Mouse (Mus musculus) myocyte (in vitro differentiated cells): ENCODE results near the gene Arl15. TPM values are rescaled to one million over a fixed set of nuclear protein-coding genes. Genes with fewer than 3 reads are reported as not detected.

Experiments used
- H3K27me3 ChIP-seq: one replicate; pipeline ENCODE4 v1.6.1; 2011; ENCODE audit not compliant: control insufficient read depth, insufficient read depth, insufficient read length
- H3K36me3 ChIP-seq: one replicate; pipeline ENCODE4 v1.6.1; 2011; ENCODE audit not compliant: control insufficient read depth, insufficient read depth
- H3K4me2 ChIP-seq: one replicate; pipeline ENCODE4 v1.6.1; 2011; ENCODE audit warnings: low read depth, control low read depth
- H3K4me3 ChIP-seq: one replicate; pipeline ENCODE4 v1.5.1; 2011; ENCODE audit warnings: mild to moderate bottlenecking, control low read depth, moderate library complexity
- H3K79me2 ChIP-seq: one replicate; pipeline ENCODE4 v1.6.1; 2011; ENCODE audit not compliant: control insufficient read depth, insufficient read depth
- H3ac ChIP-seq: one replicate; pipeline ENCODE4 v1.6.1; 2011; ENCODE audit not compliant: control insufficient read depth, insufficient read length
- CEBPB ChIP-seq: IDR thresholded peaks from 2 replicates; pipeline ENCODE4 v1.6.1; 2011; ENCODE audit warnings: mild to moderate bottlenecking, moderate library complexity; ENCODE audit not compliant: poor library complexity, insufficient read depth, severe bottlenecking
- E2F4 ChIP-seq: IDR thresholded peaks from one replicate; pipeline ENCODE4 v1.6.1; 2011; ENCODE audit warnings: mild to moderate bottlenecking, control low read depth, moderate library complexity; ENCODE audit not compliant: insufficient read depth
- MAX ChIP-seq: IDR thresholded peaks from one replicate; pipeline ENCODE4 v1.6.1; 2011; ENCODE audit warnings: low read depth, mild to moderate bottlenecking, control low read depth
- MYOD1 ChIP-seq, 3 experiments: IDR thresholded peaks; one replicate each; pipeline ENCODE4 v1.6.1; 2011; ENCODE audit warnings: control low read depth in 2 of 3, low read depth in 2 of 3, mild to moderate bottlenecking in 2 of 3, moderate library complexity in 1 of 3; ENCODE audit not compliant: insufficient read length in 2 of 3, control insufficient read depth in 1 of 3
- MYOG ChIP-seq, 3 experiments: IDR thresholded peaks; one replicate each; pipeline ENCODE4 v1.6.1; 2011; ENCODE audit warnings: control low read depth in 2 of 3, low read depth in 2 of 3, mild to moderate bottlenecking in 2 of 3; ENCODE audit not compliant: insufficient read length in 2 of 3, control insufficient read depth in 1 of 3, insufficient read depth in 1 of 3
- POLR2A ChIP-seq: IDR thresholded peaks from one replicate; pipeline ENCODE4 v1.6.1; 2011; ENCODE audit warnings: low read depth, mild to moderate bottlenecking, control low read depth, moderate library complexity; ENCODE audit not compliant: insufficient read length
- POLR2AphosphoS2 ChIP-seq: IDR thresholded peaks from one replicate; pipeline ENCODE4 v1.6.1; 2011; ENCODE audit warnings: low read depth, control low read depth; ENCODE audit not compliant: insufficient read length
- REST ChIP-seq: IDR thresholded peaks from one replicate; pipeline ENCODE4 v1.6.1; 2011; ENCODE audit warnings: mild to moderate bottlenecking, control low read depth, moderate library complexity; ENCODE audit not compliant: insufficient read depth, insufficient read length
- SRF ChIP-seq: IDR thresholded peaks from one replicate; pipeline ENCODE4 v1.6.1; 2011; ENCODE audit warnings: low read depth; ENCODE audit not compliant: control insufficient read depth, insufficient read length
- TCF12 ChIP-seq: IDR thresholded peaks from one replicate; pipeline ENCODE4 v1.6.1; 2011; ENCODE audit warnings: mild to moderate bottlenecking, control low read depth; ENCODE audit not compliant: poor library complexity, insufficient read depth, severe bottlenecking
- TCF3 ChIP-seq: IDR thresholded peaks from one replicate; pipeline ENCODE4 v1.6.1; 2011; ENCODE audit warnings: low read depth, control low read depth; ENCODE audit not compliant: insufficient read length
- USF1 ChIP-seq: IDR thresholded peaks from one replicate; pipeline ENCODE4 v1.6.1; 2011; ENCODE audit warnings: low read depth, mild to moderate bottlenecking, control low read depth, moderate library complexity
- polyA plus RNA-seq: library from polyadenylated mRNA; unstranded; fragments of >200 nt; fragmentation: generic; extraction: Trizol; gene quantifications from one replicate; pipeline ENCODE4 v1.2.1, GENCODE M21; 2012; ENCODE audit warnings: missing spikeins

Gene Arl15
- polyA plus RNA-seq, 1 experiment, result 11.1 TPM

- Histone ChIP-seq H3ac (no peak overlapping the region), H3K27me3 (no peaks in the 10 kb centered on the region), H3K4me3 (no peak overlapping the region), H3K36me3 (no peaks in the 10 kb centered on the region), H3K4me2 (no peak overlapping the region), H3K79me2 (no peaks in the 10 kb centered on the region)
- TF ChIP-seq POLR2AphosphoS2 (no peak), TCF12 (no peak), MAX (no peak), CEBPB (no peak), REST (no peak), USF1 (no peak), E2F4 (no peak), POLR2A (no peak), TCF3 (no peak), MYOG (IDR thresholded peaks at IDR 0.05; ENCODE audit: control insufficient read depth in 1 of 3, insufficient read depth in 1 of 3, insufficient read length in 2 of 3, low read depth in 2 of 3) (no peak), MYOD1 (IDR thresholded peaks at IDR 0.05; ENCODE audit: control insufficient read depth in 1 of 3, insufficient read length in 2 of 3, low read depth in 2 of 3) (no peak), SRF (no peak)
Observed at GRCm38 (mm10) chr13:114071439-114071838, 277.1 kb downstream of the Arl15 start.

GRCm38 (mm10) chr13:114074471-114074870, 280.2 kb downstream of the Arl15 start:
- Histone ChIP-seq H3K79me2 (no peaks in the 10 kb centered on the region), H3K36me3 (no peaks in the 10 kb centered on the region), H3ac (no peak overlapping the region), H3K4me3 (no peak overlapping the region), H3K4me2 (no peak overlapping the region), H3K27me3 (no peaks in the 10 kb centered on the region)
- no peak for TF ChIP-seq MYOG (IDR thresholded peaks at IDR 0.05; ENCODE audit: control insufficient read depth in 1 of 3, insufficient read depth in 1 of 3, insufficient read length in 2 of 3, low read depth in 2 of 3)
- no peak for TF ChIP-seq POLR2A
- TF ChIP-seq CEBPB, result no peak
- no peak for TF ChIP-seq MAX
- TF ChIP-seq E2F4, result no peak
- TF ChIP-seq SRF, result no peak
- no peak for TF ChIP-seq TCF3
- TF ChIP-seq USF1, result no peak
- TF ChIP-seq POLR2AphosphoS2, result no peak
- no peak for TF ChIP-seq MYOD1 (IDR thresholded peaks at IDR 0.05; ENCODE audit: control insufficient read depth in 1 of 3, insufficient read length in 2 of 3, low read depth in 2 of 3)

- H3ac ChIP-seq, result no peak overlapping the region
- no peak overlapping the region for H3K4me2 ChIP-seq
- no peaks in the 10 kb centered on the region for H3K27me3 ChIP-seq
- H3K4me3 ChIP-seq, result no peak overlapping the region
- no peak for TF ChIP-seq MAX
- no peaks in the 10 kb centered on the region for H3K79me2 ChIP-seq
- no peaks in the 10 kb centered on the region for H3K36me3 ChIP-seq
Observed at GRCm38 (mm10) chr13:114075724-114076384, 281.5 kb downstream of the Arl15 start.

GRCm38 (mm10) chr13:114077181-114077580, 282.9 kb downstream of the Arl15 start:
- TF ChIP-seq MYOG (IDR thresholded peaks at IDR 0.05; ENCODE audit: control insufficient read depth in 1 of 3, insufficient read depth in 1 of 3, insufficient read length in 2 of 3, low read depth in 2 of 3) (no peak), REST (no peak), POLR2A (no peak), POLR2AphosphoS2 (no peak), MYOD1 (IDR thresholded peaks at IDR 0.05; ENCODE audit: control insufficient read depth in 1 of 3, insufficient read length in 2 of 3, low read depth in 2 of 3) (no peak), SRF (no peak), E2F4 (no peak)
- H3K79me2 ChIP-seq, result no peaks in the 10 kb centered on the region

GRCm38 (mm10) chr13:114077584-114078270, 283.4 kb downstream of the Arl15 start:
- H3K36me3 ChIP-seq, result no peaks in the 10 kb centered on the region
- no peaks in the 10 kb centered on the region for H3K79me2 ChIP-seq
- H3ac ChIP-seq, result no peak overlapping the region
- no peak overlapping the region for H3K4me3 ChIP-seq
- no peak for TF ChIP-seq TCF3
- TF ChIP-seq TCF12, result no peak
- TF ChIP-seq POLR2AphosphoS2, result no peak
- no peak for TF ChIP-seq USF1
- no peak for TF ChIP-seq MAX
- TF ChIP-seq POLR2A, result no peak
- TF ChIP-seq E2F4, result no peak
- no peak for TF ChIP-seq MYOD1 (IDR thresholded peaks at IDR 0.05; ENCODE audit: control insufficient read depth in 1 of 3, insufficient read length in 2 of 3, low read depth in 2 of 3)
- no peak overlapping the region for H3K4me2 ChIP-seq
- no peaks in the 10 kb centered on the region for H3K27me3 ChIP-seq

More at GRCm38 (mm10) chr13:114077181-114077580, 282.9 kb downstream of the Arl15 start:
- Histone ChIP-seq H3ac (no peak overlapping the region), H3K36me3 (no peaks in the 10 kb centered on the region), H3K4me2 (no peak overlapping the region), H3K4me3 (no peak overlapping the region), H3K27me3 (no peaks in the 10 kb centered on the region)
